Mouse (Mus musculus) forebrain, embryonic 16.5 days (tissue): Measurements from ENCODE around the gene Sbk3. TPM values are rescaled to one million over a fixed set of nuclear protein-coding genes. Genes with fewer than 3 reads are reported as not detected.

Experiments used
- ATAC-seq: fragments of 200-750 bp; cut with Nextera tagmentation; 2 replicates; pipeline ENCODE4 v1.8.0; 2017; ENCODE audit warnings: mild to moderate bottlenecking, moderate library complexity
- H3K27ac ChIP-seq: fragments of 300-500 bp; sonication (generic); 2 replicates; pipeline ENCODE4 v1.5.1; 2014; ENCODE audit warnings: low read length, control low read depth
- H3K27me3 ChIP-seq: fragments of 300-500 bp; sonication (generic); replicated peaks from 2 replicates; pipeline ENCODE4 v1.6.1; 2014; ENCODE audit warnings: low read length; ENCODE audit not compliant: control insufficient read depth, insufficient read depth
- H3K36me3 ChIP-seq: fragments of 300-500 bp; sonication (generic); 2 replicates; pipeline ENCODE4 v1.6.1; 2014; ENCODE audit not compliant: control insufficient read depth, insufficient read depth
- H3K4me1 ChIP-seq: fragments of 300-500 bp; sonication (generic); replicated peaks from 2 replicates; pipeline ENCODE4 v1.6.1; 2014; ENCODE audit warnings: low read length; ENCODE audit not compliant: control insufficient read depth, insufficient read depth
- H3K4me2 ChIP-seq: fragments of 300-500 bp; sonication (generic); 2 replicates; pipeline ENCODE4 v1.6.1; 2014; ENCODE audit warnings: mild to moderate bottlenecking, low read length, control low read depth
- H3K4me3 ChIP-seq: fragments of 300-500 bp; sonication (generic); replicated peaks from 2 replicates; pipeline ENCODE4 v1.5.1; 2014; ENCODE audit warnings: mild to moderate bottlenecking, low read length, control low read depth
- H3K9ac ChIP-seq: fragments of 300-500 bp; sonication (generic); replicated peaks from 2 replicates; pipeline ENCODE4 v1.6.1; 2014; ENCODE audit warnings: low read depth, low read length, control low read depth
- H3K9me3 ChIP-seq: fragments of 300-500 bp; sonication (generic); 2 replicates; pipeline ENCODE4 v1.6.1; 2016; ENCODE audit warnings: low read length; ENCODE audit not compliant: control insufficient read depth
- WGBS: fragments of 180-500 bp; shearing (Covaris S2); extraction: QIAGEN DNeasy Blood & Tissue Kit; methylation state at CpG from one replicate; pipeline ENCODE4 v1.1.7; 2014; 5-methylcytosine and 5-hydroxymethylcytosine counted together
- polyA plus RNA-seq: library from polyadenylated mRNA; unstranded; fragments of >200 nt; fragmentation: Nextera tagmentation; extraction: Ambion mirVana; gene quantifications from 2 replicates; pipeline ENCODE4 v1.2.1, GENCODE M21; 2015

Gene Sbk3
- polyA plus RNA-seq, 1 experiment from 2014 or later, result 0.91 TPM

GRCm38 (mm10) chr7:4924891-4925301, 46.1 kb downstream of the Sbk3 start:
- Histone ChIP-seq H3K27ac (peak overlapping the region; percentile 98), H3K4me1 (peaks cover 49% of the 10 kb centered on the region), H3K4me2 (no peak overlapping the region), H3K9ac (no peak overlapping the region), H3K9me3 (no peaks in the 10 kb centered on the region), H3K4me3 (no peak overlapping the region), H3K36me3 (peaks cover 9% of the 10 kb centered on the region), H3K27me3 (no peaks in the 10 kb centered on the region)
- 0% methylated on average over 3 of the region's 4 CpGs for WGBS
- ATAC-seq, result no peak

DNA sequence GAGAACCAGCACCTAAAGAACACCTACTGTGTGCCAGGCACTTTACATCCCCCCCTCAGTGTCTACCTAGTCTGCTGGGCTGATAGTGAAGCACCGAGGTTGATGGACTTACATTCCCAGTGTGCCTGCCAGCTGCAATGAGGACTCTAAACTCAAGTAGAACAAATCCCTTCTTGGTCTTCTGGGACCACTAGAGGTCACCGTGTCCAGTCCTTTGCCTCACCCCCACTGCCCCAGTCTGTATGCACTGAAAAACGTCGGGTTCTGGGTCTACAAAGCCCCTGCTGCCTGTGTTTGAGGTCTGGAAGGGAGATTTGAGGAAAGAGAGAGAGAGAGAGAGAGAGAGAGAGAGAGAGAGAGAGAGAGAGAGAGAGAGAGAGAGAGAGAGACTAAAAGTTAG, 46.5 kb downstream of the Sbk3 start:
- Histone ChIP-seq H3K27ac (peak overlapping the region; percentile 98), H3K9me3 (no peaks in the 10 kb centered on the region), H3K4me3 (peak overlapping the region; percentile 56), H3K4me2 (peak overlapping the region; percentile 100), H3K36me3 (peaks cover 13% of the 10 kb centered on the region), H3K4me1 (peaks cover 49% of the 10 kb centered on the region), H3K9ac (peak overlapping the region; percentile 77), H3K27me3 (no peaks in the 10 kb centered on the region)
- no peak for ATAC-seq
- 3% methylated on average over 4 of the region's 4 CpGs for WGBS

GRCm38 (mm10) chr7:4923586-4924364, 47.2 kb downstream of the Sbk3 start:
- H3K27me3 ChIP-seq, result no peaks in the 10 kb centered on the region
- H3K4me2 ChIP-seq, result peak overlapping the region; percentile 100
- peak overlapping the region; percentile 98 for H3K27ac ChIP-seq
- peak; percentile 1; the same call in 1 of the 2 replicates for ATAC-seq
- peaks cover 49% of the 10 kb centered on the region for H3K4me1 ChIP-seq
- H3K4me3 ChIP-seq, result peak overlapping the region; percentile 56
- WGBS, result 3% methylated on average over 37 of the region's 37 CpGs
- H3K9ac ChIP-seq, result peak overlapping the region; percentile 77
- no peaks in the 10 kb centered on the region for H3K9me3 ChIP-seq
- H3K36me3 ChIP-seq, result peaks cover 19% of the 10 kb centered on the region

DNA sequence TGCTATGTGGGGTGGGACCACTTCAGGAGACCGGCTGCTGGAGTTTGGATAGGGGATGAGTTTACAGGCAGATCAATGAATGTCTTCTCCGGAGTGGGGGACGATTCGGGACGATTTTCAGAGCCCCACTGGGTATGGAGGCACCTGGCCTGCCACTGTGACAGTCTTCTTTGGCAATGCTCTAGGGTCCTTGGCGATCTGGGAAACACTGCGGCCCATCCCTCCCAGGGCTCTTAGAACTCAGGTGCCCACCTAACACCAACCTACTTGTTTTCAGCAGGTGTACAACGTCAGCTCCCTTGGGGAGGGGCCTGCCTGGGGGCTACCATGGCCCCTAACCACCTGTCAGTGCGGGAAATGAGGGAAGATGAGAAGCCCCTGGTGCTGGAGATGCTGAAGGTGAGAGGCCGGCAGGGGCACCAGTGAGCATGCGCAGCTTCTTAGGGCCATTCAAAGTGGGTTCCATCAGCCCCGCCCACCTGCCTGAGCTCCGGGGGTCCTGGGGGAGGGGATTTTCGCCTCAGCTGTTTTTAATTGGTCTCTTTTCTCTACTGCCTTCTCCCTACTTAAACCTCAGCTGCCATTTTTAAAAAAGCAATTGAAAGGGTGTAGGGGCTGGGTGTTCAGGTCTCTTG, 47.9 kb downstream of the Sbk3 start:
- 0% methylated on average over 14 of the region's 14 CpGs for WGBS
- ATAC-seq, result peak; percentile 51
- Histone ChIP-seq H3K4me1 (peaks cover 49% of the 10 kb centered on the region), H3K27ac (peak overlapping the region; percentile 98), H3K4me2 (peak overlapping the region; percentile 100), H3K27me3 (no peaks in the 10 kb centered on the region), H3K9me3 (no peaks in the 10 kb centered on the region), H3K9ac (peak overlapping the region; percentile 77), H3K4me3 (peak overlapping the region; percentile 56), H3K36me3 (peaks cover 19% of the 10 kb centered on the region)

DNA sequence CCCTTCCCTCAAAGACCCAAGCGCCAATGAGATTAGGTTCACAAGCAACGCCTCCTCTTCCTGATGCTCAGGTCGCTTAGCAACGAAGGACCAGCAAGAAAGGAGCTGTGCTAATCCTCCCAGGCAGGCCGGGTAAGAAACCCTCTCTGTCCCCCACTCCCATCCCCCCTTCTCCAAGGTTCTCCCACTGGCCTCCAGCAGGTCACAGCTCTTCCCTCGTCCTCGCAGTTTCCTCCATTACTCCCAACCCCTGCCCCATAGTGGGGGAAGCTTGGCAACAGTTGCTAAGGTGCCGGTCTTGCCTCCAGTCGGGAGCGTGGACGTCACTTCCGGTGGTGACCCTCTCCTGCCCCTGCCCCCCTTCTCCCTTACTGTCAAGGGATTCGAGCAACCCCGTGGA, 48.5 kb downstream of the Sbk3 start:
- WGBS, result 0% methylated on average over 14 of the region's 14 CpGs
- Histone ChIP-seq H3K9ac (peak overlapping the region; percentile 77), H3K27ac (peak overlapping the region; percentile 98), H3K36me3 (peaks cover 19% of the 10 kb centered on the region), H3K4me1 (peaks cover 49% of the 10 kb centered on the region), H3K9me3 (no peaks in the 10 kb centered on the region), H3K4me3 (peak overlapping the region; percentile 56), H3K4me2 (peak overlapping the region; percentile 100), H3K27me3 (no peaks in the 10 kb centered on the region)
- ATAC-seq, result peak; percentile 79

- H3K4me3 ChIP-seq, result peak within 1 kb of the TSS; percentile 56
- peak within 1 kb of the TSS; percentile 77 for H3K9ac ChIP-seq
- H3K27me3 ChIP-seq, result no peaks in the 10 kb centered on the region
- peak within 1 kb of the TSS; percentile 98 for H3K27ac ChIP-seq
- H3K9me3 ChIP-seq, result no peaks in the 10 kb centered on the region
- peak within 1 kb of the TSS; percentile 100 for H3K4me2 ChIP-seq
- peaks cover 19% of the 10 kb centered on the region for H3K36me3 ChIP-seq
- H3K4me1 ChIP-seq, result peaks cover 51% of the 10 kb centered on the region
- 0 out of 2 replicates have a peak, but pooled peaks have one; percentile 3 for ATAC-seq
- WGBS, result 22% methylated on average over 8 of the region's 8 CpGs
These were observed 49.0 kb downstream of the Sbk3 start, which contains the start of gene Nat14 for GRCm38 (mm10) chr7:4921824-4922482. TSS of gene Nat14 (plus strand) at chr7:4922028.

GRCm38 (mm10) chr7:4920976-4921823, 49.8 kb downstream of the Sbk3 start:
- Histone ChIP-seq H3K4me2 (no peak overlapping the region), H3K27ac (peak overlapping the region; percentile 98), H3K9me3 (no peaks in the 10 kb centered on the region), H3K9ac (0 out of 2 replicates have a peak overlapping the region, but pooled peaks have one; percentile 25), H3K4me1 (peaks cover 59% of the 10 kb centered on the region), H3K27me3 (no peaks in the 10 kb centered on the region), H3K36me3 (peaks cover 19% of the 10 kb centered on the region), H3K4me3 (no peak overlapping the region)
- WGBS, result 61% methylated on average over 23 of the region's 23 CpGs
- no peak for ATAC-seq

DNA sequence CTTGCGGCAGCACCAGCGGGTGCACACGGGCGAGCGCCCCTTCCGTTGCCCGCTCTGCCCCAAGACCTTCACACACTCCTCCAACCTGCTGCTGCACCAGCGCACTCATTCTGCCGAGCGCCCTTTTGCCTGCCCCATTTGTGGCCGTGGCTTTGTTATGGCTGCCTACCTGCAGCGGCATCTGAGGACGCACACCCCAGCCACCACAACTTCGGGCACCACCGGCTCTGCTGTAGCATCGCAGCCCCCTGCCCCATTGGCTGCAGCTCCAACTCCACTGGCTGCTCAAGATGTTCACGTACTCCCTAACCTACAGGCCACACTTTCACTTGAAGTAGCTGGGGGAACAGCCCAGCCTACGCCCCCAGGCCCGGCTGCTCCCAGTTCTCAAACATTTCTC, 50.5 kb downstream of the Sbk3 start:
- Histone ChIP-seq H3K4me3 (no peak overlapping the region), H3K27ac (peak overlapping the region; percentile 29; the same call in 1 of the 2 replicates), H3K4me1 (peaks cover 54% of the 10 kb centered on the region), H3K27me3 (no peaks in the 10 kb centered on the region), H3K9ac (0 out of 2 replicates have a peak overlapping the region, but pooled peaks have one; percentile 6), H3K9me3 (no peaks in the 10 kb centered on the region), H3K36me3 (peaks cover 19% of the 10 kb centered on the region), H3K4me2 (no peak overlapping the region)
- WGBS, result 90% methylated on average over 19 of the region's 19 CpGs
- no peak for ATAC-seq
